Mouse (Mus musculus) testis, postnatal 10 days (tissue): ENCODE measurements at regions not wholly inside any gene's neighbourhood (a gene's known extent, or its start where the extent isn't known, plus 50 kb on each side); places are given as distances from the start of the nearest gene placed in this dataset.
A peak's percentile ranks its signal among the peaks of the same experiment; 100 is the strongest.

Source experiments
- DNase-seq: peaks from one replicate; pipeline ENCODE4 v3.0.0; 2021; ENCODE audit warnings: low spot score

- peak; percentile 46 for DNase-seq
Measured at GRCm38 (mm10) chr2:61453490-61454281, 124.7 kb upstream of the Tank start.

GRCm38 (mm10) chr2:61452581-61452980 lies 125.8 kb upstream of the Tank start:
- DNase-seq = no peak

- DNase-seq = no peak
Measured at GRCm38 (mm10) chr2:61450731-61451130, 127.7 kb upstream of the Tank start.

- no peak for DNase-seq
Measured at GRCm38 (mm10) chr2:61436591-61436990, 141.8 kb upstream of the Tank start.

GRCm38 (mm10) chr2:61407881-61408280 lies 170.5 kb upstream of the Tank start:
- DNase-seq = no peak

GRCm38 (mm10) chr2:61406104-61406751 lies 172.2 kb upstream of the Tank start:
- DNase-seq = no peak

GRCm38 (mm10) chr2:61405261-61405660 lies 173.1 kb upstream of the Tank start:
- no peak for DNase-seq

- no peak for DNase-seq
Measured at GRCm38 (mm10) chr2:61402588-61403487, 175.5 kb upstream of the Tank start.

GRCm38 (mm10) chr2:61401636-61402587 lies 176.5 kb upstream of the Tank start:
- DNase-seq = peak; percentile 89

- DNase-seq = no peak
Measured at GRCm38 (mm10) chr2:61398633-61399032, 179.8 kb upstream of the Tank start.

GRCm38 (mm10) chr2:61389622-61390021 lies 188.8 kb upstream of the Tank start:
- no peak for DNase-seq

GRCm38 (mm10) chr2:61389207-61389606 lies 189.2 kb upstream of the Tank start:
- DNase-seq = no peak

GRCm38 (mm10) chr2:61387561-61387960 lies 190.8 kb upstream of the Tank start:
- DNase-seq = no peak

- DNase-seq = no peak
Measured at GRCm38 (mm10) chr2:61386966-61387365, 191.4 kb upstream of the Tank start.

- DNase-seq = no peak
Measured at GRCm38 (mm10) chr2:61384467-61384866, 193.9 kb upstream of the Tank start.

- DNase-seq = no peak
Measured at GRCm38 (mm10) chr2:61383744-61384295, 194.6 kb upstream of the Tank start.

GRCm38 (mm10) chr2:61379076-61379475 lies 199.3 kb upstream of the Tank start:
- DNase-seq = no peak

GRCm38 (mm10) chr2:61378297-61378696 lies 200.1 kb upstream of the Tank start:
- DNase-seq = no peak

- no peak for DNase-seq
Measured at GRCm38 (mm10) chr2:61377756-61378155, 200.6 kb upstream of the Tank start.

GRCm38 (mm10) chr2:61362606-61363005 lies 215.8 kb upstream of the Tank start:
- no peak for DNase-seq

- no peak for DNase-seq
Measured at GRCm38 (mm10) chr2:61361394-61361793, 217.0 kb upstream of the Tank start.
